26 mouse cellular contexts compared by ENCODE assay signal in the genomic region with DNA sequence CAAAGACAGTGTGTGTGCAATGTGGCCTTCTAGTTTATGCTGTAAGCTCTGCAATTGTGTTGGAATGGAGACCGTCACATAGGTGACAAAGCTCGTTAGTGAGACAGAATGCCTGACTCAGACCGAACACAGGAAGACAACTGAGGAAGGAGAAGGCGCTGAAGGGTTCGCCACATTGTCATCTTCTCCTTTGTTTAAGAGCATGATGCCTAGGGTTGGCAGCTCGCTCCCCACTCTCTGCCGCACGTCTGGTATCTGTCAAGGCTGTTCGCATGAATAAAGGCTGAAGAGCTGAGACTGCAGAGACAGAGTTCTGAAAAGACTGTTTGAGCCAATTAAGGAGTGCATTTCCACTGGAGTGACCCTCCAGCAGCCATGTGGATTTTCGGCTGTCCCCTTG.
DNase-seq lines count a peak whose midpoint lies in the region; ATAC-seq lines count a peak whose summit lies in the region.
"Had no signal": no experiment of that assay in that cellular context is flagged by ENCODE, and none has a peak within 500 bp of the region (broad histone marks: within the 10 kb centered on the region; RNA-seq: fewer than 3 reads in every experiment).

No protein-coding gene starts in this region.

- peak; percentile 10 for DNase-seq in forebrain, embryonic 14.5 days (ENCODE audit: low spot score)
- DNase-seq in Muller cell, postnatal 12 days (ENCODE audit: inconsistent ontology term) = peak; percentile 47
- peak; percentile 15 for DNase-seq in embryonic facial prominence, embryonic 10.5 days (ENCODE audit: low spot score)
- no peak for DNase-seq in limb, embryonic 10.5 days (ENCODE audit: low spot score)
- no peak for DNase-seq in layer of hippocampus, postnatal 14 days (ENCODE audit: low spot score in 2 of 2)
- DNase-seq in thymus, postnatal 36 days = no peak
- DNase-seq: adrenal gland, adult 2 months; adrenal gland, postnatal 36 days; cerebellum, adult 8-10 months; cerebellum, postnatal 36 days; heart, postnatal 36 days; kidney, adult 9 months; kidney, postnatal 10 days; lung, postnatal 14 days; right cerebral cortex, postnatal 25 days had no signal

- no peak overlapping the region for H3K4me2 ChIP-seq in forebrain, embryonic 14.5 days (ENCODE audit: low read length)
- H3K4me2 ChIP-seq in forebrain, embryonic 12.5 days = no peak overlapping the region
- no peak overlapping the region for H3K4me2 ChIP-seq in intestine, embryonic 16.5 days (ENCODE audit: low read depth, low read length)
- H3K4me2 ChIP-seq: heart, embryonic 11.5 days; hindbrain, embryonic 12.5 days; intestine, embryonic 15.5 days; limb, embryonic 12.5 days; liver, embryonic 15.5 days; lung, embryonic 14.5 days; midbrain, embryonic 11.5 days; stomach, embryonic 15.5 days had no signal

- no peaks in the 10 kb centered on the region for H3K27me3 ChIP-seq in forebrain, embryonic 14.5 days (replicated peaks; ENCODE audit: control insufficient read depth, insufficient read depth, low read length)
- H3K27me3 ChIP-seq in forebrain, embryonic 12.5 days = no peaks in the 10 kb centered on the region
- H3K27me3 ChIP-seq in embryonic facial prominence, embryonic 10.5 days (replicated peaks; ENCODE audit: low read depth, poor library complexity, severe bottlenecking) = no peaks in the 10 kb centered on the region
- no peaks in the 10 kb centered on the region for H3K27me3 ChIP-seq in limb, embryonic 10.5 days (ENCODE audit: low read depth, poor library complexity, severe bottlenecking)
- no peaks in the 10 kb centered on the region for H3K27me3 ChIP-seq in intestine, embryonic 16.5 days (replicated peaks; ENCODE audit: control insufficient read depth, insufficient read depth, low read length)
- H3K27me3 ChIP-seq: hindbrain, embryonic 12.5 days; intestine, embryonic 15.5 days; limb, embryonic 12.5 days; liver, embryonic 15.5 days; stomach, embryonic 15.5 days had no signal

- no peaks in the 10 kb centered on the region for H3K9me3 ChIP-seq in forebrain, embryonic 14.5 days (replicated peaks; ENCODE audit: control insufficient read depth, low read length)
- H3K9me3 ChIP-seq in forebrain, embryonic 12.5 days = no peaks in the 10 kb centered on the region
- no peaks in the 10 kb centered on the region for H3K9me3 ChIP-seq in embryonic facial prominence, embryonic 10.5 days
- no peaks in the 10 kb centered on the region for H3K9me3 ChIP-seq in limb, embryonic 10.5 days (replicated peaks)
- no peaks in the 10 kb centered on the region for H3K9me3 ChIP-seq in intestine, embryonic 16.5 days (ENCODE audit: control insufficient read depth, low read length)
- H3K9me3 ChIP-seq: hindbrain, embryonic 12.5 days; intestine, embryonic 15.5 days; limb, embryonic 12.5 days; liver, embryonic 15.5 days; stomach, embryonic 15.5 days had no signal

- 30% methylated on average over 10 of the region's 10 CpGs for WGBS in forebrain, embryonic 14.5 days
- 37% methylated on average over 10 of the region's 10 CpGs for WGBS in forebrain, embryonic 12.5 days
- 69% methylated on average over 10 of the region's 10 CpGs for WGBS in embryonic facial prominence, embryonic 10.5 days
- WGBS in limb, embryonic 10.5 days = 74% methylated on average over 10 of the region's 10 CpGs
- 69% methylated on average over 10 of the region's 10 CpGs for WGBS in intestine, embryonic 16.5 days

- no peaks in the 10 kb centered on the region for H3K4me1 ChIP-seq in forebrain, embryonic 14.5 days (ENCODE audit: control insufficient read depth, insufficient read depth, low read length)
- H3K4me1 ChIP-seq in forebrain, embryonic 12.5 days = peaks cover 3% of the 10 kb centered on the region; the same call in 1 of the 2 replicates
- H3K4me1 ChIP-seq in embryonic facial prominence, embryonic 10.5 days = peaks cover 18% of the 10 kb centered on the region
- peaks cover 16% of the 10 kb centered on the region for H3K4me1 ChIP-seq in limb, embryonic 10.5 days
- no peaks in the 10 kb centered on the region for H3K4me1 ChIP-seq in intestine, embryonic 16.5 days (ENCODE audit: control insufficient read depth, insufficient read depth, low read length)
- H3K4me1 ChIP-seq: hindbrain, embryonic 12.5 days; intestine, embryonic 15.5 days; limb, embryonic 12.5 days; liver, embryonic 15.5 days; stomach, embryonic 15.5 days had no signal

- no peak for ATAC-seq in forebrain, embryonic 14.5 days
- ATAC-seq in forebrain, embryonic 12.5 days (ENCODE audit: low FRiP score) = no peak
- ATAC-seq in intestine, embryonic 16.5 days = no peak
- ATAC-seq: hindbrain, postnatal 0 days; intestine, embryonic 15.5 days had no signal

- H3K27ac ChIP-seq in forebrain, embryonic 14.5 days (ENCODE audit: low read depth, low read length) = no peak overlapping the region
- no peak overlapping the region for H3K27ac ChIP-seq in forebrain, embryonic 12.5 days
- H3K27ac ChIP-seq in embryonic facial prominence, embryonic 10.5 days (replicated peaks) = peak overlapping the region; percentile 40
- peak overlapping the region; percentile 61; the same call in 1 of the 2 replicates for H3K27ac ChIP-seq in limb, embryonic 10.5 days
- H3K27ac ChIP-seq in intestine, embryonic 16.5 days (ENCODE audit: low read length) = no peak overlapping the region
- H3K27ac ChIP-seq: hindbrain, embryonic 12.5 days; hindbrain, postnatal 0 days; intestine, embryonic 15.5 days; limb, embryonic 12.5 days; liver, embryonic 15.5 days; stomach, embryonic 15.5 days had no signal

- H3K4me3 ChIP-seq in forebrain, embryonic 14.5 days (ENCODE audit: low read depth, low read length) = no peak overlapping the region
- H3K4me3 ChIP-seq in forebrain, embryonic 12.5 days (replicated peaks) = no peak overlapping the region
- H3K4me3 ChIP-seq in embryonic facial prominence, embryonic 10.5 days = no peak overlapping the region
- H3K4me3 ChIP-seq in limb, embryonic 10.5 days = no peak overlapping the region
- H3K4me3 ChIP-seq in intestine, embryonic 16.5 days (ENCODE audit: low read length) = no peak overlapping the region
- H3K4me3 ChIP-seq: hindbrain, embryonic 12.5 days; intestine, embryonic 15.5 days; limb, embryonic 12.5 days; liver, embryonic 15.5 days; stomach, embryonic 15.5 days had no signal

- H3K9ac ChIP-seq in forebrain, embryonic 14.5 days (ENCODE audit: low read length) = no peak overlapping the region
- H3K9ac ChIP-seq in forebrain, embryonic 12.5 days = no peak overlapping the region
- H3K9ac ChIP-seq in intestine, embryonic 16.5 days (ENCODE audit: low read depth, low read length) = no peak overlapping the region
- H3K9ac ChIP-seq: hindbrain, embryonic 12.5 days; intestine, embryonic 15.5 days; limb, embryonic 12.5 days; liver, embryonic 15.5 days; lung, embryonic 14.5 days; stomach, embryonic 15.5 days had no signal

- H3K36me3 ChIP-seq in forebrain, embryonic 14.5 days (ENCODE audit: control insufficient read depth, insufficient read depth, low read length) = no peaks in the 10 kb centered on the region
- no peaks in the 10 kb centered on the region for H3K36me3 ChIP-seq in forebrain, embryonic 12.5 days (replicated peaks)
- no peaks in the 10 kb centered on the region for H3K36me3 ChIP-seq in embryonic facial prominence, embryonic 10.5 days (replicated peaks)
- H3K36me3 ChIP-seq in limb, embryonic 10.5 days = no peaks in the 10 kb centered on the region
- no peaks in the 10 kb centered on the region for H3K36me3 ChIP-seq in intestine, embryonic 16.5 days (ENCODE audit: control insufficient read depth, insufficient read depth, low read length)
- H3K36me3 ChIP-seq: hindbrain, embryonic 12.5 days; intestine, embryonic 15.5 days; limb, embryonic 12.5 days; liver, embryonic 15.5 days; stomach, embryonic 15.5 days had no signal

Comparison
In these comparisons a context has a peak if more than half of its experiments do, and no peak if none do; other contexts are left out.
1. DNase-seq: peak in forebrain, embryonic 14.5 days (single experiment), Muller cell, postnatal 12 days (single experiment) and embryonic facial prominence, embryonic 10.5 days (single experiment); none in limb, embryonic 10.5 days (single experiment), layer of hippocampus, postnatal 14 days (0 of 2) and thymus, postnatal 36 days (0 of 2).
2. H3K27ac ChIP-seq: peak in embryonic facial prominence, embryonic 10.5 days (single experiment) and limb, embryonic 10.5 days (single experiment); none in forebrain, embryonic 14.5 days (single experiment), forebrain, embryonic 12.5 days (single experiment) and intestine, embryonic 16.5 days (single experiment).